Mouse (Mus musculus) midbrain, embryonic 14.5 days (tissue): Measurements from ENCODE around the gene Gm10663. TPM values are rescaled to one million over a fixed set of nuclear protein-coding genes. Genes with fewer than 3 reads are reported as not detected.

ENCODE experiments used
- ATAC-seq: fragments of 200-750 bp; cut with Nextera tagmentation; 2 replicates; pipeline ENCODE4 v1.8.0; 2017; ENCODE audit warnings: moderate number of reproducible peaks, moderate library complexity; ENCODE audit not compliant: low FRiP score, low TSS enrichment
- DNase-seq: peaks from one replicate; pipeline ENCODE4 v3.0.0-alpha.2; 2015
- H3K27ac ChIP-seq: fragments of 300-500 bp; sonication (generic); replicated peaks from 2 replicates; pipeline ENCODE4 v1.5.1; 2014; ENCODE audit warnings: mild to moderate bottlenecking, low read depth, low read length, moderate library complexity
- H3K27me3 ChIP-seq: fragments of 300-500 bp; sonication (generic); 2 replicates; pipeline ENCODE4 v1.6.1; 2014; ENCODE audit warnings: low read length, control low read depth, mixed read lengths; ENCODE audit not compliant: control insufficient read depth, insufficient read depth
- H3K36me3 ChIP-seq: fragments of 300-500 bp; sonication (generic); 2 replicates; pipeline ENCODE4 v1.6.1; 2014; ENCODE audit warnings: low read length, control low read depth; ENCODE audit not compliant: control insufficient read depth, insufficient read depth
- H3K4me1 ChIP-seq: fragments of 300-500 bp; sonication (generic); 2 replicates; pipeline ENCODE4 v1.6.1; 2014; ENCODE audit warnings: mild to moderate bottlenecking, antibody characterized with exemption, low read length, control low read depth; ENCODE audit not compliant: control insufficient read depth, insufficient read depth
- H3K4me2 ChIP-seq: fragments of 300-500 bp; sonication (generic); 2 replicates; pipeline ENCODE4 v1.6.1; 2014; ENCODE audit warnings: mild to moderate bottlenecking, low read length, moderate library complexity
- H3K4me3 ChIP-seq: fragments of 300-500 bp; sonication (generic); replicated peaks from 2 replicates; pipeline ENCODE4 v1.5.1; 2014; ENCODE audit warnings: low read depth, low read length
- H3K9ac ChIP-seq: fragments of 300-500 bp; sonication (generic); replicated peaks from 2 replicates; pipeline ENCODE4 v1.6.1; 2014; ENCODE audit warnings: mild to moderate bottlenecking, low read length, moderate library complexity
- H3K9me3 ChIP-seq: fragments of 300-500 bp; sonication (generic); 2 replicates; pipeline ENCODE4 v1.6.1; 2016; ENCODE audit warnings: low read length, control low read depth, mixed read lengths; ENCODE audit not compliant: control insufficient read depth
- WGBS: fragments of 180-500 bp; shearing (Covaris S2); extraction: QIAGEN DNeasy Blood & Tissue Kit; methylation state at CpG from one replicate; pipeline ENCODE4 v1.1.7; 2014; 5-methylcytosine and 5-hydroxymethylcytosine counted together
- polyA plus RNA-seq: library from polyadenylated mRNA; unstranded; fragments of >200 nt; fragmentation: Nextera tagmentation; extraction: Ambion mirVana; gene quantifications from 2 replicates; pipeline ENCODE4 v1.2.1, GENCODE M21; 2014

Gene Gm10663
- not detected in 2 replicates for polyA plus RNA-seq

GRCm38 (mm10) chr8:65074733-65075132, at the start of gene Gm10663:
Gene Gm10663, plus strand, starts transcription at chr8:65075033.
- H3K36me3 ChIP-seq = no peaks in the 10 kb centered on the region
- no peak for ATAC-seq
- 90% methylated on average over 2 of the region's 2 CpGs for WGBS

GRCm38 (mm10) chr8:65028959-65029686, 45.7 kb upstream of the Gm10663 start:
- 70% methylated on average over 12 of the region's 12 CpGs for WGBS

More at GRCm38 (mm10) chr8:65074733-65075132, at the start of gene Gm10663:
- H3K9ac ChIP-seq = no peak within 1 kb of the TSS
- no peak for DNase-seq
- H3K27me3 ChIP-seq = no peaks in the 10 kb centered on the region
- H3K4me2 ChIP-seq = no peak within 1 kb of the TSS
- no peaks in the 10 kb centered on the region for H3K9me3 ChIP-seq
- H3K27ac ChIP-seq = no peak within 1 kb of the TSS
- H3K4me3 ChIP-seq = no peak within 1 kb of the TSS
- H3K4me1 ChIP-seq = no peaks in the 10 kb centered on the region

GRCm38 (mm10) chr8:65029776-65030175, 45.1 kb upstream of the Gm10663 start:
- 91% methylated on average over 4 of the region's 4 CpGs for WGBS
- no peak for DNase-seq

More at GRCm38 (mm10) chr8:65028959-65029686, 45.7 kb upstream of the Gm10663 start:
- Histone ChIP-seq H3K9ac (no peak overlapping the region), H3K27me3 (no peaks in the 10 kb centered on the region), H3K36me3 (no peaks in the 10 kb centered on the region), H3K4me3 (no peak overlapping the region), H3K4me1 (no peaks in the 10 kb centered on the region), H3K9me3 (no peaks in the 10 kb centered on the region), H3K27ac (no peak overlapping the region), H3K4me2 (no peak overlapping the region)
- ATAC-seq (no peak), DNase-seq (no peak)

GRCm38 (mm10) chr8:65030735-65031485, 43.9 kb upstream of the Gm10663 start:
- Histone ChIP-seq H3K4me3 (no peak overlapping the region), H3K4me2 (no peak overlapping the region), H3K4me1 (0 out of 2 replicates have a peak, but pooled peaks cover 3% of the 10 kb centered on the region), H3K9ac (no peak overlapping the region), H3K27me3 (no peaks in the 10 kb centered on the region), H3K9me3 (no peaks in the 10 kb centered on the region), H3K36me3 (no peaks in the 10 kb centered on the region), H3K27ac (no peak overlapping the region)
- no peak for DNase-seq
- no peak for ATAC-seq
- 82% methylated on average over 4 of the region's 4 CpGs for WGBS

More at GRCm38 (mm10) chr8:65029776-65030175, 45.1 kb upstream of the Gm10663 start:
- Histone ChIP-seq H3K27me3 (no peaks in the 10 kb centered on the region), H3K4me1 (no peaks in the 10 kb centered on the region), H3K9ac (no peak overlapping the region), H3K4me2 (no peak overlapping the region), H3K27ac (no peak overlapping the region), H3K9me3 (no peaks in the 10 kb centered on the region), H3K4me3 (no peak overlapping the region), H3K36me3 (no peaks in the 10 kb centered on the region)
- no peak for ATAC-seq

- Histone ChIP-seq H3K36me3 (no peaks in the 10 kb centered on the region), H3K27ac (no peak overlapping the region), H3K4me2 (no peak overlapping the region), H3K4me1 (peaks cover 8% of the 10 kb centered on the region; the same call in 1 of the 2 replicates), H3K4me3 (no peak overlapping the region), H3K9me3 (no peaks in the 10 kb centered on the region), H3K9ac (no peak overlapping the region), H3K27me3 (no peaks in the 10 kb centered on the region)
- 89% methylated on average over 1 of the region's 1 CpGs for WGBS
- DNase-seq (no peak), ATAC-seq (no peak)
These were observed 42.7 kb upstream of the Gm10663 start for GRCm38 (mm10) chr8:65032107-65032506.

- 88% methylated on average over 13 of the region's 13 CpGs for WGBS
- H3K9me3 ChIP-seq = no peaks in the 10 kb centered on the region
- no peaks in the 10 kb centered on the region for H3K36me3 ChIP-seq
- ATAC-seq (no peak), DNase-seq (no peak)
- H3K27ac ChIP-seq = no peak overlapping the region
- no peak overlapping the region for H3K4me3 ChIP-seq
- no peak overlapping the region for H3K9ac ChIP-seq
- no peak overlapping the region for H3K4me2 ChIP-seq
- peaks cover 12% of the 10 kb centered on the region; the same call in 1 of the 2 replicates for H3K4me1 ChIP-seq
- no peaks in the 10 kb centered on the region for H3K27me3 ChIP-seq
These were observed 41.8 kb upstream of the Gm10663 start for GRCm38 (mm10) chr8:65033056-65033455.

GRCm38 (mm10) chr8:65034136-65034535, 40.7 kb upstream of the Gm10663 start:
- H3K4me2 ChIP-seq = no peak overlapping the region
- 54% methylated on average over 2 of the region's 2 CpGs for WGBS
- H3K4me3 ChIP-seq = no peak overlapping the region
- peaks cover 12% of the 10 kb centered on the region; the same call in 1 of the 2 replicates for H3K4me1 ChIP-seq
- no peaks in the 10 kb centered on the region for H3K36me3 ChIP-seq
- no peak overlapping the region for H3K27ac ChIP-seq
- ATAC-seq (no peak), DNase-seq (no peak)
- no peak overlapping the region for H3K9ac ChIP-seq
- H3K9me3 ChIP-seq = no peaks in the 10 kb centered on the region
- no peaks in the 10 kb centered on the region for H3K27me3 ChIP-seq

GRCm38 (mm10) chr8:65037117-65037533, 37.7 kb upstream of the Gm10663 start, which contains the start of gene Apela:
Gene Apela, minus strand, starts transcription at chr8:65037336.
- Histone ChIP-seq H3K4me2 (peak within 1 kb of the TSS; percentile 59), H3K4me1 (peaks cover 12% of the 10 kb centered on the region; the same call in 1 of the 2 replicates), H3K9ac (peak within 1 kb of the TSS; percentile 45; the same call in 1 of the 2 replicates), H3K4me3 (peak within 1 kb of the TSS; percentile 29), H3K27ac (no peak within 1 kb of the TSS), H3K36me3 (no peaks in the 10 kb centered on the region), H3K27me3 (no peaks in the 10 kb centered on the region), H3K9me3 (no peaks in the 10 kb centered on the region)
- 1% methylated on average over 8 of the region's 8 CpGs for WGBS
- peak; percentile 65 for DNase-seq
- ATAC-seq = peak; percentile 47; the same call in 1 of the 2 replicates
